Mouse (Mus musculus): Measurements from ENCODE around the gene Ubxn6. TPM values are rescaled to one million over a fixed set of nuclear protein-coding genes. Genes with fewer than 3 reads are reported as not detected.

The Ubxn6 gene
- polyA plus RNA-seq, 1 experiment from 2014 or later = 31.3 TPM

DNA sequence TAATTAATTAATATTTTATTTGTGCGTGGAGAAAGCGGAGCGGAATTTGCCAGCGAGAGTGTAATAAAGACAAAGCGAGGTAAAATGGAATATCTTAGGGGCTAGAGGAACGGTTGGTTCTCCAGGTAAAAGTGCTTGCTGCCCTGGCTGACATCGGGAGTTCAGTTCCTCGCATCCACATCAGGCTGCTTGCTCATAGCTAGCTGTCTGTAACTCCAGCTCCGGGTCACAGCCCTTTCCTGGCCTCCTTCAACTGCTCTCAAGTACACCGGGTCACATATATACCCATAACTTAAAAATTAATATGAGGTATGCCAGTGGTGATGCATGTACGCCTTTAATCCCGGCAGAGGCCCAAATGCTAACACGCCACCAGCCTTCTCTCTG, 37.9 kb downstream of the Ubxn6 start:
- WGBS = 34% methylated on average over 13 of the region's 13 CpGs
- Histone ChIP-seq H3K27me3 (ENCODE audit: insufficient read depth, low read length) (no peaks in the 10 kb centered on the region), H3K4me1 (ENCODE audit: insufficient read depth) (peaks cover 18% of the 10 kb centered on the region), H3K9ac (peak overlapping the region; percentile 45), H3K27ac (ENCODE audit: low read depth) (no peak overlapping the region; the same call in 1 of the 2 replicates), H3K4me3 (ENCODE audit: low read depth, low read length) (peak overlapping the region; percentile 93), H3K36me3 (ENCODE audit: insufficient read depth) (peaks cover 25% of the 10 kb centered on the region), H3K4me2 (peak overlapping the region; percentile 74), H3K9me3 (ENCODE audit: low read depth, low read length) (no peaks in the 10 kb centered on the region)
- DNase-seq = no peak
- no peak for TF ChIP-seq CTCF (IDR thresholded peaks at IDR 0.05; ENCODE audit: low read depth)
- ATAC-seq (ENCODE audit: insufficient read depth) = peak; percentile 7

- peak; percentile 86 for ATAC-seq (ENCODE audit: insufficient read depth)
Observed at GRCm38 (mm10) chr17:56036176-56036900, 38.5 kb downstream of the Ubxn6 start, which contains the start of gene Sh3gl1. TSS of gene Sh3gl1 (minus strand) at chr17:56036635.

DNA sequence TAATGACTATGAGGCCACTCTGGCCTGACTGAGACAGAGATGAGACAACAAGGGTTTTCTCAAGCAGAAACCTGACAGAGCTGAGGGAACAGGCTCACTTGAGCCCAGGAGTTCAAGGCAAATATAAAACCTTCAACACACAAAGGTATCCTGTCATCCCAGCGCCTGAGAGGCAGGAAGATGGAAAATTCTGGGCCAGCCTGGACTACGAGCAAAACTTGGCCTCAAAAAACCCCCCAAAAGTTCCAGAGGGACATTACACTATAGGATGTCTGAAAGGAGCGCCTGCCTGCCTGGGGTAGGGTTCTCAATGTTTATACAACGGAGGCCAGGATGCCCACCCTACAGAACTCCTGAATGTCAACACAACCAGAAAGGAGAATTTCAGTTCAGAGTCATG, 39.6 kb downstream of the Ubxn6 start:
- peaks cover 31% of the 10 kb centered on the region for H3K36me3 ChIP-seq (ENCODE audit: insufficient read depth)
- 46% methylated on average over 4 of the region's 4 CpGs for WGBS
- no peak overlapping the region for H3K27ac ChIP-seq (ENCODE audit: low read depth)
- no peak for ATAC-seq (ENCODE audit: insufficient read depth)
- H3K9ac ChIP-seq = peak overlapping the region; percentile 94
- no peak for DNase-seq
- H3K4me1 ChIP-seq (ENCODE audit: insufficient read depth) = peaks cover 11% of the 10 kb centered on the region
- no peaks in the 10 kb centered on the region for H3K9me3 ChIP-seq (ENCODE audit: low read depth, low read length)
- H3K27me3 ChIP-seq (ENCODE audit: insufficient read depth, low read length) = no peaks in the 10 kb centered on the region
- peak overlapping the region; percentile 74 for H3K4me2 ChIP-seq
- no peak for TF ChIP-seq CTCF (IDR thresholded peaks at IDR 0.05; ENCODE audit: low read depth)
- H3K4me3 ChIP-seq (ENCODE audit: low read depth, low read length) = peak overlapping the region; percentile 93

More at GRCm38 (mm10) chr17:56036176-56036900, 38.5 kb downstream of the Ubxn6 start, which contains the start of gene Sh3gl1:
- Histone ChIP-seq H3K36me3 (ENCODE audit: insufficient read depth) (peaks cover 26% of the 10 kb centered on the region), H3K9ac (peak within 1 kb of the TSS; percentile 94), H3K27ac (ENCODE audit: low read depth) (peak within 1 kb of the TSS; percentile 89), H3K4me2 (peak within 1 kb of the TSS; percentile 74), H3K4me3 (ENCODE audit: low read depth, low read length) (peak within 1 kb of the TSS; percentile 93), H3K9me3 (ENCODE audit: low read depth, low read length) (no peaks in the 10 kb centered on the region), H3K4me1 (ENCODE audit: insufficient read depth) (peaks cover 13% of the 10 kb centered on the region), H3K27me3 (ENCODE audit: insufficient read depth, low read length) (no peaks in the 10 kb centered on the region)
- under 1% methylated on average over 74 of the region's 74 CpGs for WGBS
- DNase-seq = peak; percentile 99
- TF ChIP-seq CTCF (IDR thresholded peaks at IDR 0.05; ENCODE audit: low read depth) = peak; percentile 100

DNA sequence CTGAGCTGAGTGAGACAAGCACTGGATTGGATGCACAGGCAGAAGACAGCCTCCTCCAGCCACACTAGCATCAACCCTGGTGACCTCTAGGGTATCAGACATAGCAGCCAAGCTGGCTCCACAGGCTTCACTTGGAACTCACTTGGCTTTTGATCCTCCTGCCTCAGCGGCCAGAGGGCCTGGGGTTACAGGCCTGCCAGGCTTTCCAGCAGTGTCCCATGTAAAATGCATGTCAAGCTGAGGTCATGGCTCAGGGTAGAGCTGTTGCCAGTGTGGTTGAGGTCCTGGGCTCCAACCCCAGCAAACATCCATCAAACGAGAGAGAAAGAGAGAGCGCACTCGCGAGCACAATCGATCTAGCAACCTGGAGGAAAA, 40.1 kb downstream of the Ubxn6 start:
- Histone ChIP-seq H3K9me3 (ENCODE audit: low read depth, low read length) (no peaks in the 10 kb centered on the region), H3K4me1 (ENCODE audit: insufficient read depth) (peaks cover 11% of the 10 kb centered on the region), H3K27me3 (ENCODE audit: insufficient read depth, low read length) (no peaks in the 10 kb centered on the region), H3K4me3 (ENCODE audit: low read depth, low read length) (peak overlapping the region; percentile 93), H3K4me2 (peak overlapping the region; percentile 74), H3K9ac (peak overlapping the region; percentile 94), H3K27ac (ENCODE audit: low read depth) (no peak overlapping the region), H3K36me3 (ENCODE audit: insufficient read depth) (peaks cover 35% of the 10 kb centered on the region)
- ATAC-seq (ENCODE audit: insufficient read depth) = no peak
- 79% methylated on average over 6 of the region's 6 CpGs for WGBS
- TF ChIP-seq CTCF (IDR thresholded peaks at IDR 0.05; ENCODE audit: low read depth) = no peak
- no peak for DNase-seq

DNA sequence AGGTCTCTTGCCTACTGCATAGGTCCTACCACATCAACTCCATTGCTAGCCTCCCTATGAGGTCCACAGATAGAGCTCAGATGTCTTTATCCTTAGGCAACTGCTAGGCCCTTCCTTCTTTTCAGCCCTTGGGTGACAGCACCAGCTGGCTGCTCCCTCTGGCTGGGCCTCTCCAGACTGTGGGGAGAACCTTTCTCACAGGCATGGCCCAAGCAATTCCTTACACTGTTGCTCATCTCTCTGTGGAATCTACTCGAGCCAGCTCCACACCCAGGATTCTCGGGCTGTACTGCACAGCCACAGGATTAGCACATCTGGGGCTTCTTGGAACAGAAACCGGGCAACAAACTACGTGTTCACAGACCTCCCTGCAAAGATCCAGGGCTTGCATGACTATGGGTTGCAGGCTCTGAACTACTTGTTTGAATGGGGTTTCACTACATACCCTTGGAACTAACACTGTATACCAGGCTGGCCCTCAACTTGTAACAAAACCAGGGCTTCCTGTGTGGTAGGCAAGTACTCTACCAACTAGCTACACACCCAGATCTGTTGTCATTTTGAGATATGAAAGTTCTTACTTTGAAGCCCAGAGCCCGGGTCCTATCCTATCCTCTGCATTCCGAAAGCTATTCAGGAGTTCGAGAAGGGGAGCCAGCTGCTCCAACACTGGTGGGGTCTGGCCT, 40.6 kb downstream of the Ubxn6 start:
- no peak for TF ChIP-seq CTCF (IDR thresholded peaks at IDR 0.05; ENCODE audit: low read depth)
- Histone ChIP-seq H3K27me3 (ENCODE audit: insufficient read depth, low read length) (no peaks in the 10 kb centered on the region), H3K4me3 (ENCODE audit: low read depth, low read length) (0 out of 2 replicates have a peak overlapping the region, but pooled peaks have one; percentile 93), H3K36me3 (ENCODE audit: insufficient read depth) (peaks cover 40% of the 10 kb centered on the region), H3K4me2 (no peak overlapping the region), H3K4me1 (ENCODE audit: insufficient read depth) (peaks cover 11% of the 10 kb centered on the region), H3K9ac (peak overlapping the region; percentile 94), H3K27ac (ENCODE audit: low read depth) (no peak overlapping the region), H3K9me3 (ENCODE audit: low read depth, low read length) (no peaks in the 10 kb centered on the region)
- whole genome bisulfite sequencing = 83% methylated on average over 7 of the region's 7 CpGs
- ATAC-seq (ENCODE audit: insufficient read depth) (no peak), DNase-seq (no peak)

DNA sequence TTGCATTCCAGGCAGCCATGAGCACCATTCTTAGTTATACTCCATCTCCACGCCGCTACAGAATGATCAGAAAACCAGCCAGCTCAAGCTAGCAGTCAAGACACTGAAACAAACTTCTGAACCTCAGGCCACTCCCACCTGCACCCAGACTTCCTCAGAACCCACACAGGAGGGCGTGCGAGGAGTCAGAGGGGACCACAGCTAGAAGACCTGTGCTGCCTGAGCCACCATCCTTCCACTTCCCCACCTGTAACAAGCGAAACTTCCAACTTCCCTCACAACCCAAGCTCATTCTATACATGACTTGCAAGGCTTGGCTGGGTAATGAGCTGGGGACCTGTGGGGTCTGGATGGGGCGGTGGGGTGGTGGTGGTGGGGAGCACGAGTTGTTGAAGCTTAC, 42.0 kb downstream of the Ubxn6 start:
- H3K4me1 ChIP-seq (ENCODE audit: insufficient read depth) = peaks cover 11% of the 10 kb centered on the region
- ATAC-seq (ENCODE audit: insufficient read depth) = no peak
- no peak overlapping the region for H3K4me3 ChIP-seq (ENCODE audit: low read depth, low read length)
- no peaks in the 10 kb centered on the region for H3K27me3 ChIP-seq (ENCODE audit: insufficient read depth, low read length)
- H3K36me3 ChIP-seq (ENCODE audit: insufficient read depth) = peaks cover 53% of the 10 kb centered on the region
- no peak overlapping the region for H3K9ac ChIP-seq
- H3K27ac ChIP-seq (ENCODE audit: low read depth) = no peak overlapping the region
- H3K9me3 ChIP-seq (ENCODE audit: low read depth, low read length) = no peaks in the 10 kb centered on the region
- H3K4me2 ChIP-seq = no peak overlapping the region
- DNase-seq = no peak
- TF ChIP-seq CTCF (IDR thresholded peaks at IDR 0.05; ENCODE audit: low read depth) = no peak
- WGBS = 72% methylated on average over 7 of the region's 7 CpGs

- WGBS = 77% methylated on average over 6 of the region's 6 CpGs
- H3K4me3 ChIP-seq (ENCODE audit: low read depth, low read length) = no peak overlapping the region
- peaks cover 11% of the 10 kb centered on the region for H3K4me1 ChIP-seq (ENCODE audit: insufficient read depth)
- no peaks in the 10 kb centered on the region for H3K9me3 ChIP-seq (ENCODE audit: low read depth, low read length)
- H3K4me2 ChIP-seq = no peak overlapping the region
- DNase-seq (no peak), ATAC-seq (ENCODE audit: insufficient read depth) (no peak)
- no peak overlapping the region for H3K27ac ChIP-seq (ENCODE audit: low read depth)
- TF ChIP-seq CTCF (IDR thresholded peaks at IDR 0.05; ENCODE audit: low read depth) = no peak
- H3K9ac ChIP-seq = no peak overlapping the region
- H3K27me3 ChIP-seq (ENCODE audit: insufficient read depth, low read length) = no peaks in the 10 kb centered on the region
- H3K36me3 ChIP-seq (ENCODE audit: insufficient read depth) = peaks cover 58% of the 10 kb centered on the region
Observed at GRCm38 (mm10) chr17:56032127-56032733, 42.6 kb downstream of the Ubxn6 start.
